Comparison of ENCODE assay signal across 9 mouse cellular contexts in the genomic region with DNA sequence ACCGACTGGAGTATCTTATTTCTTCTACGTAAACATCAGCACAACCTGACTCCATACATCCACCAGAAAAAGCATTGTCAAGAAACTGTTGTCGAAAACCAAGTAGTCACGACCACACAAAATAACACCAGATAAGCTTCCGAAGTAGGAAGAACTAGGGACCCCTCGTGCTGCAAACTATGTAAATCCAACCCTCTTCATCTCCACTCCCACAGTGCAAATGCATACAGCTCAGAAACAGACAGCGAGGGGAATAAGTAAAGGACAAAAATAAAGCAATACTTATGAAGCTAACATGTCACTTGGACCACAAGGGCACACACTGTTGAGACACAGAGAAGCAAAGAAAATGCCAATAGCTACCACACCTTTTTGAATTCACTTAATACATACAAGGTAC. TPM values are rescaled to one million over a fixed set of nuclear protein-coding genes. Genes with fewer than 3 reads are reported as not detected.
DNase-seq lines count a peak whose midpoint lies in the region; ATAC-seq and TF ChIP-seq lines count a peak whose summit lies in the region.
"Had no signal": no experiment of that assay in that cellular context is flagged by ENCODE, and none has a peak within 500 bp of the region (broad histone marks: within the 10 kb centered on the region; RNA-seq: fewer than 3 reads in every experiment).

No protein-coding gene starts in this region.

- ATAC-seq in limb, embryonic 12.5 days (ENCODE audit: insufficient number of reproducible peaks, insufficient read depth, low FRiP score, low TSS enrichment, low read depth), result no peak
- ATAC-seq in intestine, embryonic 14.5 days (replicated peaks; ENCODE audit: low FRiP score, low TSS enrichment, low read depth), result no peak
- ATAC-seq in stomach, embryonic 14.5 days (ENCODE audit: insufficient number of reproducible peaks, insufficient read depth, low FRiP score, low read depth), result no peak

- no peak overlapping the region for H3K9ac ChIP-seq in limb, embryonic 12.5 days (replicated peaks)
- peak overlapping the region; percentile 99 for H3K9ac ChIP-seq in intestine, embryonic 14.5 days (ENCODE audit: low read length)
- H3K9ac ChIP-seq in stomach, embryonic 14.5 days (replicated peaks; ENCODE audit: low read depth, low read length), result peak overlapping the region; percentile 25

- no peak for TF ChIP-seq POLR2A in cerebellum, adult 2 months (IDR thresholded peaks at IDR 0.05; ENCODE audit: borderline replicate concordance, insufficient read depth, low read length)

- no peaks in the 10 kb centered on the region for H3K36me3 ChIP-seq in limb, embryonic 12.5 days
- H3K36me3 ChIP-seq in limb, embryonic 10.5 days, result peaks cover 57% of the 10 kb centered on the region
- H3K36me3 ChIP-seq in intestine, embryonic 14.5 days (ENCODE audit: control insufficient read depth, insufficient read depth, low read length), result peaks cover 13% of the 10 kb centered on the region; the same call in 1 of the 2 replicates
- peaks cover 20% of the 10 kb centered on the region for H3K36me3 ChIP-seq in stomach, embryonic 14.5 days (ENCODE audit: control insufficient read depth, insufficient read depth, low read length)

- TF ChIP-seq CTCF in cerebellum, adult 2 months (IDR thresholded peaks at IDR 0.05; ENCODE audit: borderline replicate concordance, insufficient read depth, low read depth, low read length), result no peak

- H3K4me1 ChIP-seq in limb, embryonic 12.5 days (replicated peaks), result peaks cover 21% of the 10 kb centered on the region
- H3K4me1 ChIP-seq in limb, embryonic 10.5 days, result peaks cover 47% of the 10 kb centered on the region
- H3K4me1 ChIP-seq in intestine, embryonic 14.5 days (replicated peaks; ENCODE audit: control insufficient read depth, insufficient read depth, low read length), result peaks cover 27% of the 10 kb centered on the region
- H3K4me1 ChIP-seq in stomach, embryonic 14.5 days (ENCODE audit: control insufficient read depth, insufficient read depth, low read length), result peaks cover 35% of the 10 kb centered on the region
- H3K4me1 ChIP-seq in cerebellum, adult 2 months (ENCODE audit: control insufficient read depth, insufficient read depth, low read length), result no peaks in the 10 kb centered on the region

- 79% methylated on average over 7 of the region's 7 CpGs for WGBS in limb, embryonic 12.5 days
- 84% methylated on average over 7 of the region's 7 CpGs for WGBS in limb, embryonic 10.5 days
- WGBS in intestine, embryonic 14.5 days, result 43% methylated on average over 7 of the region's 7 CpGs
- 35% methylated on average over 7 of the region's 7 CpGs for WGBS in stomach, embryonic 14.5 days
- WGBS in cerebellum, adult 2 months, result 87% methylated on average over 7 of the region's 7 CpGs

- no peak overlapping the region for H3K27ac ChIP-seq in limb, embryonic 12.5 days
- no peak overlapping the region for H3K27ac ChIP-seq in limb, embryonic 10.5 days
- H3K27ac ChIP-seq in intestine, embryonic 14.5 days (ENCODE audit: low read depth), result peak overlapping the region; percentile 8
- peak overlapping the region; percentile 100 for H3K27ac ChIP-seq in stomach, embryonic 14.5 days (ENCODE audit: low read length)
- no peak overlapping the region for H3K27ac ChIP-seq in cerebellum, adult 2 months (ENCODE audit: insufficient read depth, low read length)

- no peak overlapping the region for H3K4me3 ChIP-seq in limb, embryonic 12.5 days (replicated peaks)
- no peak overlapping the region for H3K4me3 ChIP-seq in limb, embryonic 10.5 days
- H3K4me3 ChIP-seq in intestine, embryonic 14.5 days (ENCODE audit: low read depth, low read length), result peak overlapping the region; percentile 78
- peak overlapping the region; percentile 83 for H3K4me3 ChIP-seq in stomach, embryonic 14.5 days (ENCODE audit: low read depth, low read length)
- H3K4me3 ChIP-seq in cerebellum, adult 2 months (replicated peaks; ENCODE audit: insufficient read depth, low read depth, low read length), result no peak overlapping the region

- 0 out of 2 replicates have a peak overlapping the region, but pooled peaks have one; percentile 18 for H3K4me2 ChIP-seq in limb, embryonic 12.5 days
- H3K4me2 ChIP-seq in intestine, embryonic 14.5 days (ENCODE audit: low read length), result peak overlapping the region; percentile 68
- peak overlapping the region; percentile 71 for H3K4me2 ChIP-seq in stomach, embryonic 14.5 days (replicated peaks; ENCODE audit: low read depth, low read length)

- H3K9me3 ChIP-seq in limb, embryonic 12.5 days, result no peaks in the 10 kb centered on the region
- H3K9me3 ChIP-seq in limb, embryonic 10.5 days (replicated peaks), result no peaks in the 10 kb centered on the region
- H3K9me3 ChIP-seq in intestine, embryonic 14.5 days (ENCODE audit: control insufficient read depth, low read length), result no peaks in the 10 kb centered on the region
- H3K9me3 ChIP-seq in stomach, embryonic 14.5 days (ENCODE audit: control insufficient read depth, low read depth, low read length), result no peaks in the 10 kb centered on the region

- DNase-seq in adrenal gland, adult 2 months, result peak; percentile 45
- DNase-seq in adrenal gland, postnatal 36 days, result no peak
- DNase-seq in limb, embryonic 10.5 days (ENCODE audit: low spot score), result no peak
- peak; percentile 50 for DNase-seq in intestine, embryonic 14.5 days (ENCODE audit: low spot score)
- DNase-seq in c-Kit-positive CD71-positive TER-119-positive erythroid progenitor cells, embryonic 14.5 days (ENCODE audit: low spot score), result no peak
- DNase-seq in cerebellum, adult 2 months, result no peak
- DNase-seq: lung, postnatal 36 days had no signal

- H3K27me3 ChIP-seq in limb, embryonic 12.5 days, result peaks cover 66% of the 10 kb centered on the region
- H3K27me3 ChIP-seq in limb, embryonic 10.5 days (ENCODE audit: low read depth, poor library complexity, severe bottlenecking), result peaks cover 26% of the 10 kb centered on the region; the same call in 1 of the 2 replicates
- 0 out of 2 replicates have a peak, but pooled peaks cover 2% of the 10 kb centered on the region for H3K27me3 ChIP-seq in intestine, embryonic 14.5 days (replicated peaks; ENCODE audit: control insufficient read depth, insufficient read depth, low read length)
- H3K27me3 ChIP-seq in stomach, embryonic 14.5 days (ENCODE audit: control insufficient read depth, insufficient read depth, low read length), result no peaks in the 10 kb centered on the region
- peaks cover 6% of the 10 kb centered on the region; the same call in 1 of the 2 replicates for H3K27me3 ChIP-seq in cerebellum, adult 2 months (ENCODE audit: control insufficient read depth, insufficient read depth, low read length)

RNA-seq across cellular contexts. Expression of a gene that starts 8.8 kb away (rescaled TPM):
- 100 to 1,000 TPM; 211 to 303 TPM for total RNA-seq in adrenal gland, adult 2 months (2021)
- polyA plus RNA-seq in adrenal gland, adult 2 months (2012; rRNA removed), result 85.4 and 124 TPM in 2 replicates
- 100 to 1,000 TPM; 224 to 238 TPM for total RNA-seq in adrenal gland, postnatal 36 days (2021)
- 20.5 and 24.4 TPM in 2 replicates for polyA plus RNA-seq in limb, embryonic 12.5 days (2016; fragmentation: Nextera tagmentation; extraction: Ambion mirVana)
- 63.2 and 65.7 TPM in 2 replicates for polyA plus RNA-seq in limb, embryonic 10.5 days (2016; fragmentation: Nextera tagmentation; extraction: Ambion mirVana)
- polyA plus RNA-seq in intestine, embryonic 14.5 days (2014; fragmentation: Nextera tagmentation; extraction: Ambion mirVana), result 67.3 and 73.2 TPM in 2 replicates
- polyA plus RNA-seq in stomach, embryonic 14.5 days (2014; fragmentation: Nextera tagmentation; extraction: Ambion mirVana), result 85.0 and 86.3 TPM in 2 replicates
- 36.4 and 58.7 TPM in 2 replicates for polyA plus RNA-seq in cerebellum, adult 2 months (2012; rRNA removed)

Comparison
In these comparisons a context has a peak if more than half of its experiments do, and no peak if none do; other contexts are left out.
1. DNase-seq: peak in adrenal gland, adult 2 months (single experiment) and intestine, embryonic 14.5 days (single experiment); none in adrenal gland, postnatal 36 days (0 of 2), limb, embryonic 10.5 days (single experiment), c-Kit-positive CD71-positive TER-119-positive erythroid progenitor cells, embryonic 14.5 days (single experiment) and cerebellum, adult 2 months (0 of 2).
2. H3K27ac ChIP-seq: peak in intestine, embryonic 14.5 days (single experiment) and stomach, embryonic 14.5 days (single experiment); none in limb, embryonic 12.5 days (single experiment), limb, embryonic 10.5 days (single experiment) and cerebellum, adult 2 months (single experiment).
3. H3K4me2 ChIP-seq: peak in every context shown above with its lines; median percentile 71 in stomach, embryonic 14.5 days; 68 in intestine, embryonic 14.5 days; 18 in limb, embryonic 12.5 days.
4. H3K4me3 ChIP-seq: peak in intestine, embryonic 14.5 days (single experiment) and stomach, embryonic 14.5 days (single experiment); none in limb, embryonic 12.5 days (single experiment), limb, embryonic 10.5 days (single experiment) and cerebellum, adult 2 months (single experiment).